Mouse (Mus musculus) ES-E14 (cell line): Measurements from ENCODE around the gene Wdr53.

Experiments
- CHD2 ChIP-seq: IDR thresholded peaks from 2 replicates; pipeline ENCODE4 v1.6.1; 2014; ENCODE audit warnings: mild to moderate bottlenecking, low read depth, low read length, inconsistent platforms
- HCFC1 ChIP-seq: IDR thresholded peaks from 2 replicates; pipeline ENCODE4 v1.6.1; 2012; ENCODE audit warnings: low read length, inconsistent platforms, borderline replicate concordance; ENCODE audit not compliant: insufficient read depth
- MAFK ChIP-seq: IDR thresholded peaks from 2 replicates; pipeline ENCODE4 v1.6.1; 2014; ENCODE audit warnings: mild to moderate bottlenecking, low read depth, low read length, inconsistent platforms; ENCODE audit not compliant: insufficient read depth
- ZC3H11A ChIP-seq: IDR thresholded peaks from 2 replicates; pipeline ENCODE4 v1.6.1; 2012; ENCODE audit warnings: low read depth, mild to moderate bottlenecking, inconsistent platforms, low read length, borderline replicate concordance
- ZNF384 ChIP-seq: IDR thresholded peaks from 2 replicates; pipeline ENCODE4 v1.6.1; 2012; ENCODE audit warnings: low read depth, low read length, inconsistent platforms

DNA sequence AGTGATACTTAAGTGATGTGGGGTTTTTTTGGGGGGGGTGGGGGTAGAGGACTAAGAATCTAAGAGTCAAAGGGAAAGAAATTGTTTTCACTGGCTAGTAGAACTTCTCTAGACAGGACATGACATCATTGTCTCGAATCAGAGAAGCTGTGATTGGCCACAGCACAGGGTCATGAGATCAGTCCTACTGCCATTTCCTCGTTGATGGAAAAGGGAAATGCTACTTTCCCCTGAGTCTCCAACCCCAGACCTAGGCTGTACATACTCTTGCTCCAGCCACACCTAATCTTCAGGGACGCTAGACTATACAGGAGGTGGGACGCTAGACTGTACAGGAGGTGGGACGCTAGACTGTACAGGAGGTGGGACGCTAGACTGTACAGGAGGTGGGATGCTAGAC, 28.0 kb downstream of the Wdr53 start:
- TF ChIP-seq MAFK = no peak
- no peak for TF ChIP-seq ZC3H11A
- no peak for TF ChIP-seq HCFC1
- TF ChIP-seq ZNF384 = no peak
- TF ChIP-seq CHD2 = no peak
